Mouse (Mus musculus) hindbrain, embryonic 13.5 days (tissue): Measurements from ENCODE around the gene Thap2. TPM values are rescaled to one million over a fixed set of nuclear protein-coding genes. Genes with fewer than 3 reads are reported as not detected.

Experiments
- ATAC-seq: fragments of 200-750 bp; cut with Nextera tagmentation; 2 replicates; pipeline ENCODE4 v1.8.0; 2017; ENCODE audit warnings: moderate TSS enrichment; ENCODE audit not compliant: low FRiP score
- H3K27ac ChIP-seq: fragments of 300-500 bp; sonication (generic); 2 replicates; pipeline ENCODE4 v1.5.1; 2015; ENCODE audit warnings: inconsistent platforms, mild to moderate bottlenecking, moderate library complexity
- H3K27me3 ChIP-seq: fragments of 300-500 bp; sonication (generic); 2 replicates; pipeline ENCODE4 v1.6.1; 2015; ENCODE audit warnings: mild to moderate bottlenecking, inconsistent platforms
- H3K36me3 ChIP-seq: fragments of 300-500 bp; sonication (generic); 2 replicates; pipeline ENCODE4 v1.6.1; 2015; ENCODE audit warnings: mild to moderate bottlenecking, inconsistent platforms
- H3K4me1 ChIP-seq: fragments of 300-500 bp; sonication (generic); replicated peaks from 2 replicates; pipeline ENCODE4 v1.6.1; 2015; ENCODE audit warnings: inconsistent platforms
- H3K4me2 ChIP-seq: fragments of 300-500 bp; sonication (generic); 2 replicates; pipeline ENCODE4 v1.6.1; 2015; ENCODE audit warnings: inconsistent platforms, mild to moderate bottlenecking, moderate library complexity
- H3K4me3 ChIP-seq: fragments of 300-500 bp; sonication (generic); 2 replicates; pipeline ENCODE4 v1.5.1; 2015; ENCODE audit warnings: mild to moderate bottlenecking, inconsistent platforms
- H3K9ac ChIP-seq: fragments of 300-500 bp; sonication (generic); 2 replicates; pipeline ENCODE4 v1.6.1; 2015; ENCODE audit warnings: mild to moderate bottlenecking, inconsistent platforms
- H3K9me3 ChIP-seq: fragments of 300-500 bp; sonication (generic); 2 replicates; pipeline ENCODE4 v1.6.1; 2016; ENCODE audit warnings: inconsistent platforms
- WGBS: fragments of 180-500 bp; shearing (Covaris S2); methylation state at CpG from one replicate; pipeline ENCODE4 v1.1.7; 2015; 5-methylcytosine and 5-hydroxymethylcytosine counted together
- polyA plus RNA-seq: library from polyadenylated mRNA; unstranded; fragments of >200 nt; fragmentation: Nextera tagmentation; extraction: Ambion mirVana; gene quantifications from 2 replicates; pipeline ENCODE4 v1.2.1, GENCODE M21; 2015

Gene Thap2
- polyA plus RNA-seq, 1 experiment from 2014 or later: 29.9 TPM

GRCm38 (mm10) chr10:115321317-115322035 is 62.8 kb downstream of the Thap2 start:
- H3K4me1 ChIP-seq: 0 out of 2 replicates have a peak, but pooled peaks cover under 1% of the 10 kb centered on the region
- ATAC-seq: no peak
- H3K4me2 ChIP-seq: no peak overlapping the region
- WGBS: 82% methylated on average over 5 of the region's 5 CpGs
- H3K9ac ChIP-seq: no peak overlapping the region
- H3K36me3 ChIP-seq: no peaks in the 10 kb centered on the region
- H3K4me3 ChIP-seq: no peak overlapping the region
- no peaks in the 10 kb centered on the region for H3K27me3 ChIP-seq
- H3K27ac ChIP-seq: no peak overlapping the region
- H3K9me3 ChIP-seq: no peaks in the 10 kb centered on the region

Other genes with a start within 250 kb of the Thap2 start
- gene Tph2, start 199.4 kb downstream of the Thap2 start, polyA plus RNA-seq: 3.9 and 7.2 TPM in 2 replicates
- gene Tbc1d15, start 133.0 kb downstream of the Thap2 start, polyA plus RNA-seq: 31.6 and 36.7 TPM in 2 replicates
- 7.8 and 8.4 TPM in 2 replicates for gene Rab21, start 68.8 kb downstream of the Thap2 start, polyA plus RNA-seq
- gene Tmem19, start 21.9 kb downstream of the Thap2 start, polyA plus RNA-seq: 38.9 and 39.4 TPM in 2 replicates
- gene Zfc3h1, start 516 bp upstream of the Thap2 start, polyA plus RNA-seq: 17.0 and 20.3 TPM in 2 replicates
- gene A930009A15Rik, start 185.5 kb upstream of the Thap2 start, polyA plus RNA-seq: 0.39 and 1.0 TPM in 2 replicates
- gene Lgr5, start 203.3 kb upstream of the Thap2 start, polyA plus RNA-seq: 3.0 and 4.1 TPM in 2 replicates